Mouse (Mus musculus) neural tube, embryonic 14.5 days (tissue): ENCODE results near the gene Mpv17l2. TPM values are rescaled to one million over a fixed set of nuclear protein-coding genes. Genes with fewer than 3 reads are reported as not detected.

Source experiments
- ATAC-seq: fragments of 200-750 bp; cut with Nextera tagmentation; 2 replicates; pipeline ENCODE4 v1.8.0; 2017; ENCODE audit warnings: low read depth, mild to moderate bottlenecking, moderate TSS enrichment, moderate library complexity
- H3K27ac ChIP-seq: fragments of 300-500 bp; sonication (generic); 2 replicates; pipeline ENCODE4 v1.5.1; 2014; ENCODE audit warnings: low read depth, mild to moderate bottlenecking, control low read depth, low read length, moderate library complexity, mixed read lengths
- H3K27me3 ChIP-seq: fragments of 300-500 bp; sonication (generic); 2 replicates; pipeline ENCODE4 v1.6.1; 2014; ENCODE audit warnings: low read length; ENCODE audit not compliant: control insufficient read depth, insufficient read depth
- H3K36me3 ChIP-seq: fragments of 300-500 bp; sonication (generic); 2 replicates; pipeline ENCODE4 v1.6.1; 2014; ENCODE audit warnings: low read length, mixed read lengths; ENCODE audit not compliant: control insufficient read depth, insufficient read depth
- H3K4me1 ChIP-seq: fragments of 300-500 bp; sonication (generic); 2 replicates; pipeline ENCODE4 v1.6.1; 2014; ENCODE audit warnings: low read length; ENCODE audit not compliant: control insufficient read depth, insufficient read depth
- H3K4me2 ChIP-seq: fragments of 300-500 bp; sonication (generic); 2 replicates; pipeline ENCODE4 v1.6.1; 2014; ENCODE audit warnings: mild to moderate bottlenecking, low read depth, low read length, control low read depth
- H3K4me3 ChIP-seq: fragments of 300-500 bp; sonication (generic); 2 replicates; pipeline ENCODE4 v1.5.1; 2014; ENCODE audit warnings: low read depth, low read length, control low read depth, mixed read lengths
- H3K9ac ChIP-seq: fragments of 300-500 bp; sonication (generic); replicated peaks from 2 replicates; pipeline ENCODE4 v1.6.1; 2014; ENCODE audit warnings: low read depth, mild to moderate bottlenecking, control low read depth, low read length, mixed read lengths
- H3K9me3 ChIP-seq: fragments of 300-500 bp; sonication (generic); 2 replicates; pipeline ENCODE4 v1.6.1; 2016; ENCODE audit warnings: low read length; ENCODE audit not compliant: control insufficient read depth
- WGBS: fragments of 180-500 bp; shearing (Covaris S2); extraction: QIAGEN DNeasy Blood & Tissue Kit; methylation state at CpG from one replicate; pipeline ENCODE4 v1.1.7; 2014; 5-methylcytosine and 5-hydroxymethylcytosine counted together
- polyA plus RNA-seq: library from polyadenylated mRNA; unstranded; fragments of >200 nt; fragmentation: Nextera tagmentation; extraction: Ambion mirVana; gene quantifications from 2 replicates; pipeline ENCODE4 v1.2.1, GENCODE M21; 2014

Gene Mpv17l2
- polyA plus RNA-seq, 1 experiment from 2014 or later = 41.2 TPM

DNA sequence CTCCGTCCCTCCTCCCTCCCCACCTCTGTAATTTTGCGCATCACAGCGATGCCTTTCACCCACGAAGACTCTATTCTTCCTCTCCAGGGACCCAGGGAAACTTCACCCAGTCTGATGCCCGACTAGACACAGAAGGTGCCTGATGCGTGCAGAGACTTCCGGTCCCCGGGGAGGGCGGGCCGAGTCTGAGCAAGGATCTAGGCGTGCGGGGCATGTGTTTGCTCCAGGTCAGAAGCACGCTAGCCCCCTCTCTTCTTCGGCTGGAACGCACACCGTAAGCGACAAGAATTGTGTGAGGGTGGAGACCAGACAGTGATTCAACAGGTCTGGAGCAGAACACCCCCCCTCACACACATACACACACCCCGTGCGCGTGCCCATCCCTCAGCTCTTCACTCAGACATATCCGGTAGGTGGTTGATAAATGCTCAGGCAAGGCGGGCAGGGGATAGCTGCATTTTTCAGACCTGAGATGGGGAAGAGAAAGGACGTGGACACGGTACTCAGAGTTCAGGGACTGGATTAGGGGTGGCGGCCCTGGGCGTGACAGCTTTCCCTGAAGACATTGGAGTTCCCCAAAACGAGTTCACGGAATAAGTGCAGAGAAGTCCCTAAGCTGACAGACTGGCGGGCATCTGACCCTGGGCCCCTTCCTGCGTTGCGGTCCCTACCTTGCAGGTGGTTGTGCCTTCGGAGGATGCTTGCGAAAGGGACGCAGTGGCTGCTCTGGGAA lies 5.3 kb upstream of the Mpv17l2 start:
- H3K36me3 ChIP-seq = peaks cover 32% of the 10 kb centered on the region
- peaks cover 6% of the 10 kb centered on the region; the same call in 1 of the 2 replicates for H3K4me1 ChIP-seq
- no peak overlapping the region for H3K4me3 ChIP-seq
- no peak overlapping the region for H3K27ac ChIP-seq
- peak overlapping the region; percentile 42 for H3K4me2 ChIP-seq
- H3K9me3 ChIP-seq = no peaks in the 10 kb centered on the region
- H3K9ac ChIP-seq = peak overlapping the region; percentile 39; the same call in 1 of the 2 replicates
- H3K27me3 ChIP-seq = no peaks in the 10 kb centered on the region
- no peak for ATAC-seq
- WGBS = 3% methylated on average over 34 of the region's 34 CpGs

DNA sequence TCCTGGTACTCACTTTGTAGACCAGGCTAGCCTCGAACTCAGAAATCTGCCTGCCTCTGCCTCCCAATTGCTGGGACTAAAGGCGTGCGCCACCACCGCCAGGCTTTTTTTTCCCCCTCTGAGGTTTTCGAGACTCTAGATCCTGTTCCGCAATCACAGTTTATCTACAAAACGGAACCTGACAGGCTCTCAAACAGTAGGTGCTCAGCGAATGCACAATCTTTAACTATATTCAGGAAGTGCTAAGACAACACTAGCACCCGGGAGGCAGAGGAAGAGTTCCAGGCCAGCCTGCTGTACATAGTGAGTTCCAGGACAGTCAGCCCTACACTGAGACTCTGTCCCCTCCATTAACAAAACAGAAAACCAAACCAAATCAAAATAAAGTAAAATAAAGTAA lies 4.6 kb upstream of the Mpv17l2 start:
- H3K4me1 ChIP-seq = peaks cover 9% of the 10 kb centered on the region
- no peak for ATAC-seq
- 81% methylated on average over 9 of the region's 9 CpGs for WGBS
- H3K9ac ChIP-seq = no peak overlapping the region
- no peaks in the 10 kb centered on the region for H3K27me3 ChIP-seq
- H3K4me3 ChIP-seq = no peak overlapping the region
- H3K9me3 ChIP-seq = no peaks in the 10 kb centered on the region
- H3K4me2 ChIP-seq = no peak overlapping the region
- peaks cover 25% of the 10 kb centered on the region for H3K36me3 ChIP-seq
- H3K27ac ChIP-seq = no peak overlapping the region

DNA sequence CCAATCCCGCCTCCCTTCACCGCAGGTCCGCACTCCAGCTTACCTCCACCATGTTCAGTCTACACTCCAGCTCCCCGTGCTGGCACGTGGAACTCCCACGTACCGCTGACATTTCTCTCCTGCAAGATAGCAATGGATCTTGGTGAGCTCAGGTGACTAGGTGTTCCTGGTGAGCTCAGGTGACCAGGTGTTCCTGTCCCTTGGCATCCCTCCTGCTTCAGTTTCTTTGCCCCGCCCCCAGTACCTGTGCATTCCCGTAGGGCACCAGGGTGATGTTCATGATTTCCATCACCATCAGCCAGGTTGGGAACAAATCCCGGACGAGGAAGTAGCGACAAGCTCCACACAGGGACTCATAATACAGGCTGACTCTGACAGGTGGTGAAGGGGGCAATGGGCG lies 3.9 kb upstream of the Mpv17l2 start:
- 93% methylated on average over 13 of the region's 13 CpGs for WGBS
- Histone ChIP-seq H3K4me2 (no peak overlapping the region), H3K27me3 (no peaks in the 10 kb centered on the region), H3K9me3 (no peaks in the 10 kb centered on the region), H3K9ac (no peak overlapping the region), H3K4me3 (no peak overlapping the region), H3K27ac (no peak overlapping the region), H3K4me1 (peaks cover 15% of the 10 kb centered on the region), H3K36me3 (peaks cover 18% of the 10 kb centered on the region)
- no peak for ATAC-seq

GRCm38 (mm10) chr8:70764026-70764425 lies 3.3 kb upstream of the Mpv17l2 start:
- 85% methylated on average over 8 of the region's 8 CpGs for WGBS
- no peak overlapping the region for H3K4me2 ChIP-seq

GRCm38 (mm10) chr8:70763354-70763753 lies 2.6 kb upstream of the Mpv17l2 start:
- H3K9ac ChIP-seq = no peak overlapping the region
- H3K4me1 ChIP-seq = peaks cover 19% of the 10 kb centered on the region
- WGBS = 4% methylated on average over 3 of the region's 3 CpGs
- ATAC-seq = no peak
- H3K4me3 ChIP-seq = no peak overlapping the region
- H3K9me3 ChIP-seq = no peaks in the 10 kb centered on the region
- no peak overlapping the region for H3K4me2 ChIP-seq
- peaks cover 9% of the 10 kb centered on the region; the same call in 1 of the 2 replicates for H3K36me3 ChIP-seq
- H3K27ac ChIP-seq = no peak overlapping the region
- H3K27me3 ChIP-seq = no peaks in the 10 kb centered on the region

More at GRCm38 (mm10) chr8:70764026-70764425, 3.3 kb upstream of the Mpv17l2 start:
- no peak for ATAC-seq
- no peak overlapping the region for H3K27ac ChIP-seq
- H3K9me3 ChIP-seq = no peaks in the 10 kb centered on the region
- peaks cover 15% of the 10 kb centered on the region for H3K36me3 ChIP-seq
- H3K4me3 ChIP-seq = no peak overlapping the region
- H3K9ac ChIP-seq = no peak overlapping the region
- H3K27me3 ChIP-seq = no peaks in the 10 kb centered on the region
- peaks cover 19% of the 10 kb centered on the region for H3K4me1 ChIP-seq

DNA sequence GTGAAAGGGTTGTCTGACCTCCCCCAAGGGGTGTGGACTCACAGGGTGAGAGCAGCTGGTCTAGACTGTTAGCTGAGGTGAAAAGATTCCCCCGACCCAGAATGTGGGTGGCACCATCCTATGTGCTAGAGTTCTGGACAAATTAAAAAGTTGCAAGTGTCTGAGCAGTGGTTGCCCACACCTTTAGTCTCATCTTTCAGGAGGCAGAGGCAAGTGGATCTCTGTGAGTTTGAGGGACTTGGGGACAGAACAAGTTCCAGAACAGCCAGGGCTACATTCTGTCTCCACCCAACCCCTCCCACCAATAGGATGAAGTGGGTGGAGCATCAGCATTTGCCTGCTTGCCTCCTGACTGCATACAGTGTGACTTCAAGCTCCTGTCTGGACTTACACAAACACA lies 1.4 kb upstream of the Mpv17l2 start:
- H3K27ac ChIP-seq = no peak overlapping the region
- no peak overlapping the region for H3K4me2 ChIP-seq
- H3K4me3 ChIP-seq = no peak overlapping the region
- H3K36me3 ChIP-seq = peaks cover 11% of the 10 kb centered on the region; the same call in 1 of the 2 replicates
- peaks cover 19% of the 10 kb centered on the region for H3K4me1 ChIP-seq
- no peak for ATAC-seq
- no peak overlapping the region for H3K9ac ChIP-seq
- 90% methylated on average over 1 of the region's 1 CpGs for WGBS
- no peaks in the 10 kb centered on the region for H3K9me3 ChIP-seq
- H3K27me3 ChIP-seq = no peaks in the 10 kb centered on the region

DNA sequence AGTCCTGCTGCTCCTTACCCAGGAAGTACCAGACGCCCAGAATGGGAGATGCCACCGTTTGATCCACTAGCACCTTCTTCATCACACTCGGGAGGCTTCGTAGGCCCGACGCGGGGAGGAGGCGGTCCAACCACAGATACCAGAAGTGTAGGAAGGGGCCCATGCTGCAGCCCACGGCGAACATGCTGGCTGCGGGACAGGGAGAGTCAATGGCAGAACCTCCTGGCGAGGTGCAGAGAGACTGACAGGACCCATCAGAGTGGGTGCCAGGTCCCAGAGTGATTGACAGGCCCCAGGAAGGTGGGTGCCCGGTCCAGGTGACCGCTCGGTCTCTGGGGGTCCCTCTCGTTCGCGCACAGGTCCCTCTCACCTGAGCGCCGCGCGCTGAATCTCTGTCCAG lies 396 bp downstream of the Mpv17l2 start:
- H3K9ac ChIP-seq = peak overlapping the region; percentile 76
- peaks cover 19% of the 10 kb centered on the region; the same call in 1 of the 2 replicates for H3K36me3 ChIP-seq
- peak overlapping the region; percentile 98 for H3K4me2 ChIP-seq
- ATAC-seq = peak; percentile 35; the same call in 1 of the 2 replicates
- peak overlapping the region; percentile 82 for H3K27ac ChIP-seq
- H3K9me3 ChIP-seq = no peaks in the 10 kb centered on the region
- peaks cover 23% of the 10 kb centered on the region for H3K4me1 ChIP-seq
- under 1% methylated on average over 22 of the region's 22 CpGs for WGBS
- peak overlapping the region; percentile 64 for H3K4me3 ChIP-seq
- H3K27me3 ChIP-seq = no peaks in the 10 kb centered on the region

GRCm38 (mm10) chr8:70758616-70759561 lies 1.9 kb downstream of the Mpv17l2 start:
- H3K27me3 ChIP-seq = no peaks in the 10 kb centered on the region; the same call in 1 of the 2 replicates
- H3K9ac ChIP-seq = no peak overlapping the region
- 64% methylated on average over 19 of the region's 19 CpGs for WGBS
- no peak overlapping the region for H3K4me3 ChIP-seq
- H3K4me2 ChIP-seq = peak overlapping the region; percentile 98; the same call in 1 of the 2 replicates
- H3K9me3 ChIP-seq = no peaks in the 10 kb centered on the region
- H3K4me1 ChIP-seq = peaks cover 26% of the 10 kb centered on the region
- peaks cover 19% of the 10 kb centered on the region; the same call in 1 of the 2 replicates for H3K36me3 ChIP-seq
- ATAC-seq = no peak
- H3K27ac ChIP-seq = no peak overlapping the region

GRCm38 (mm10) chr8:70758308-70758615 lies 2.5 kb downstream of the Mpv17l2 start:
- H3K9me3 ChIP-seq = no peaks in the 10 kb centered on the region
- no peak overlapping the region for H3K4me3 ChIP-seq
- H3K36me3 ChIP-seq = peaks cover 19% of the 10 kb centered on the region; the same call in 1 of the 2 replicates
- no peaks in the 10 kb centered on the region; the same call in 1 of the 2 replicates for H3K27me3 ChIP-seq
- no peak overlapping the region for H3K27ac ChIP-seq
- H3K4me1 ChIP-seq = peaks cover 26% of the 10 kb centered on the region
- no peak overlapping the region for H3K4me2 ChIP-seq
- 71% methylated on average over 7 of the region's 7 CpGs for WGBS
- ATAC-seq = no peak
- H3K9ac ChIP-seq = no peak overlapping the region
